Mouse (Mus musculus): Measurements from ENCODE around the gene Card9. TPM values are rescaled to one million over a fixed set of nuclear protein-coding genes. Genes with fewer than 3 reads are reported as not detected.
A peak's percentile ranks its signal among the peaks of the same experiment; 100 is the strongest.

Gene Card9
- polyA plus RNA-seq, 1 experiment from 2014 or later: 1.6 TPM

- peak; percentile 49; the same call in 1 of the 2 replicates for ATAC-seq (ENCODE audit: low FRiP score)
- Histone ChIP-seq H3K27ac (peak overlapping the region; percentile 36), H3K4me1 (replicated peaks) (peaks cover 8% of the 10 kb centered on the region), H3K9me3 (no peaks in the 10 kb centered on the region), H3K4me2 (no peak overlapping the region), H3K4me3 (no peak overlapping the region), H3K27me3 (no peaks in the 10 kb centered on the region), H3K9ac (no peak overlapping the region), H3K36me3 (no peaks in the 10 kb centered on the region)
- WGBS: 20% methylated on average over 10 of the region's 10 CpGs
Measured at GRCm38 (mm10) chr2:26309739-26310138, 51.0 kb downstream of the Card9 start.

GRCm38 (mm10) chr2:26306702-26307101, 54.0 kb downstream of the Card9 start:
- Histone ChIP-seq H3K27me3 (no peaks in the 10 kb centered on the region), H3K9ac (no peak overlapping the region), H3K4me1 (replicated peaks) (no peaks in the 10 kb centered on the region), H3K4me3 (no peak overlapping the region), H3K4me2 (no peak overlapping the region), H3K36me3 (no peaks in the 10 kb centered on the region), H3K27ac (no peak overlapping the region), H3K9me3 (no peaks in the 10 kb centered on the region)
- WGBS: 86% methylated on average over 3 of the region's 3 CpGs
- no peak for ATAC-seq (ENCODE audit: low FRiP score)

GRCm38 (mm10) chr2:26305555-26305954, 55.2 kb downstream of the Card9 start:
- no peak overlapping the region for H3K4me3 ChIP-seq
- no peaks in the 10 kb centered on the region for H3K36me3 ChIP-seq
- H3K4me1 ChIP-seq (replicated peaks): peaks cover 2% of the 10 kb centered on the region
- H3K9ac ChIP-seq: no peak overlapping the region
- H3K27me3 ChIP-seq: no peaks in the 10 kb centered on the region
- no peak overlapping the region for H3K27ac ChIP-seq
- no peak overlapping the region for H3K4me2 ChIP-seq
- ATAC-seq (ENCODE audit: low FRiP score): no peak
- WGBS: 84% methylated on average over 2 of the region's 2 CpGs
- H3K9me3 ChIP-seq: no peaks in the 10 kb centered on the region

GRCm38 (mm10) chr2:26304711-26305110, 56.0 kb downstream of the Card9 start:
- Histone ChIP-seq H3K4me2 (no peak overlapping the region), H3K9ac (no peak overlapping the region), H3K4me3 (no peak overlapping the region), H3K27ac (no peak overlapping the region), H3K9me3 (no peaks in the 10 kb centered on the region), H3K36me3 (no peaks in the 10 kb centered on the region), H3K27me3 (no peaks in the 10 kb centered on the region), H3K4me1 (replicated peaks) (peaks cover 10% of the 10 kb centered on the region)
- no peak for ATAC-seq (ENCODE audit: low FRiP score)
- WGBS: 61% methylated on average over 1 of the region's 1 CpGs

Other genes with a start within 250 kb of the Card9 start
- 12.4 and 14.2 TPM in 2 replicates for gene Nacc2, start 237.7 kb downstream of the Card9 start, polyA plus RNA-seq (2015; fragmentation: Nextera tagmentation; extraction: Ambion mirVana)
- 5.2 and 15.4 TPM in 2 replicates for gene Lhx3, start 152.6 kb downstream of the Card9 start, polyA plus RNA-seq (2015; fragmentation: Nextera tagmentation; extraction: Ambion mirVana)
- 13.2 and 13.9 TPM in 2 replicates for gene Qsox2, start 123.4 kb downstream of the Card9 start, polyA plus RNA-seq (2015; fragmentation: Nextera tagmentation; extraction: Ambion mirVana)
- 0.18 and 0.23 TPM in 2 replicates for gene Ccdc187, start 66.4 kb downstream of the Card9 start, polyA plus RNA-seq (2015; fragmentation: Nextera tagmentation; extraction: Ambion mirVana)
- gene Gpsm1, start 45.4 kb downstream of the Card9 start, polyA plus RNA-seq (2015; fragmentation: Nextera tagmentation; extraction: Ambion mirVana): 149 and 165 TPM in 2 replicates
- gene Dnlz, start 8.8 kb downstream of the Card9 start, polyA plus RNA-seq (2015; fragmentation: Nextera tagmentation; extraction: Ambion mirVana): 29.0 and 29.6 TPM in 2 replicates
- gene Snapc4, start 19.7 kb upstream of the Card9 start, polyA plus RNA-seq (2015; fragmentation: Nextera tagmentation; extraction: Ambion mirVana): 27.8 and 35.2 TPM in 2 replicates
- gene Entr1, start 28.4 kb upstream of the Card9 start, polyA plus RNA-seq (2015; fragmentation: Nextera tagmentation; extraction: Ambion mirVana): 154 and 162 TPM in 2 replicates
- gene Pmpca, start 28.4 kb upstream of the Card9 start, polyA plus RNA-seq (2015; fragmentation: Nextera tagmentation; extraction: Ambion mirVana): 94.3 and 95.6 TPM in 2 replicates
- gene Inpp5e, start 48.3 kb upstream of the Card9 start, polyA plus RNA-seq (2015; fragmentation: Nextera tagmentation; extraction: Ambion mirVana): 24.9 and 27.0 TPM in 2 replicates
- 18.3 and 18.5 TPM in 2 replicates for gene Sec16a, start 84.3 kb upstream of the Card9 start, polyA plus RNA-seq (2015; fragmentation: Nextera tagmentation; extraction: Ambion mirVana)
- gene Notch1, start 155.7 kb upstream of the Card9 start, polyA plus RNA-seq (2015; fragmentation: Nextera tagmentation; extraction: Ambion mirVana): 17.5 and 19.2 TPM in 2 replicates
- 72.2 and 78.9 TPM in 2 replicates for gene Egfl7, start 219.1 kb upstream of the Card9 start, polyA plus RNA-seq (2015; fragmentation: Nextera tagmentation; extraction: Ambion mirVana)
- not detected in 2 replicates for gene Gm20532, start 225.7 kb upstream of the Card9 start, polyA plus RNA-seq (2015; fragmentation: Nextera tagmentation; extraction: Ambion mirVana)
- 6.8 and 7.0 TPM in 2 replicates for gene Agpat2, start 243.5 kb upstream of the Card9 start, polyA plus RNA-seq (2015; fragmentation: Nextera tagmentation; extraction: Ambion mirVana)